Mouse (Mus musculus) frontal cortex, postnatal 36 days (tissue): Measurements from ENCODE around the gene Mcmbp.
"Not testable (repeated sequence)": the region's sequence is repeated elsewhere in the genome, so short reads cannot be mapped to it uniquely, and the experiment has no call there.

ENCODE experiments used
- DNase-seq, 2 experiments: peaks; one replicate each; pipeline ENCODE4 v3.0.0; 2022; ENCODE audit warnings: low spot score in 2 of 2

Gene Mcmbp

DNA sequence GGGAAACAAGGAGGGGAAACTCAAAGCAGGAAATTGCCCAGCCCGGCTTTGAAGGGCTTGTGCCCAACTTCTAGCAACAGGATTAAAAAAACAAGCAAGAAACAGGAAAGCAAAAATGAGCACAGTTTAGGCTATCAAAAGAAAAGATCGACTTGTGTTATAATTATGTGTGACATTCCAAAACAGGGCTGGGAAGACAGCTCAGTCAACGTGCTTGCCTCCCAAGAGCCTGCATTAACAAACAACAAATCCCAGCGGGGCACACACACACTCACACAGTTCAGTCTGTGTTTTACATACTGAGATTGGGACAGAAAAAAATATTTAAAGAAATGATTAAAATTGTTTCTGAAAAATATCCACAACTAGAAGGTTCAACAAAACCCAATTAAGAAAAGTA lies 22.3 kb downstream of the Mcmbp start:
- no peak for DNase-seq

DNA sequence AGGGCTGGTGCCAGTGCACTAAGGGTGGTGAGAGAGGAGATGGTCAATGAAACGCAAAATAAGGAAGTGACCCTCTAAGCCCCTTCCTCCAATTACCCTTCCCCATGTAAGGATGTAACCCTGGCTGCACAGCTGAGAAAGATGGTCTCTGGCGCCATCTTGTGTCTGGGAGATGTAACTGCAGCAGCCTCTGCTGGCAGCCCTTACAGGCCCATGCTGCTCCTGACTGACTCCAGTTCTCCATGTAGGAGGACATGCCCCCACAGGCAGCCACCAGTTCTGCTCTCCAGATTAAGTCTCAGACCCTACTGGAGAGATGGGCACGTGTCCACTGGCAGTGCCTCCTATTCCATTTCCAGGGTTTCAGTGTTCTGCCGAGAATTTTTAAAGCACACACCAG lies 34.6 kb downstream of the Mcmbp start:
- DNase-seq, result peak; percentile 65 to 84

DNA sequence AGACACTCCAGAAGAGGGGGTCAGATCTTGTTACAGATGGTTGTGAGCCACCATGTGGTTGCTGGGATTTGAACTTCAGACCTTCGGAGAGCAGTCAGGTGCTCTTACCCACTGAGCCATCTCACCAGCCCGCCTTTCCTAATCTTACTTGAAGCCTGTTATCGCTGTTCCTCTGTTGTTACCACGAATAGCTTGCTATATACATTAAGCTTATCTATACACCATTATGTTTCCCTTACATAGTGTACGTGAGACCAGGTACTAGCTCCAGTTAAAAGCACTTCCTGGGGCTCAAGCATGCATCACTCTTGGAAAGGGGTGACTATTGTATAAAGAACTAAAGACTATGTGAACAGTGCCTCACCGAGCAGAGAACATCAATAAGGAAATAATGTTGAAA lies 40.3 kb downstream of the Mcmbp start:
- not testable (repeated sequence) for DNase-seq

DNA sequence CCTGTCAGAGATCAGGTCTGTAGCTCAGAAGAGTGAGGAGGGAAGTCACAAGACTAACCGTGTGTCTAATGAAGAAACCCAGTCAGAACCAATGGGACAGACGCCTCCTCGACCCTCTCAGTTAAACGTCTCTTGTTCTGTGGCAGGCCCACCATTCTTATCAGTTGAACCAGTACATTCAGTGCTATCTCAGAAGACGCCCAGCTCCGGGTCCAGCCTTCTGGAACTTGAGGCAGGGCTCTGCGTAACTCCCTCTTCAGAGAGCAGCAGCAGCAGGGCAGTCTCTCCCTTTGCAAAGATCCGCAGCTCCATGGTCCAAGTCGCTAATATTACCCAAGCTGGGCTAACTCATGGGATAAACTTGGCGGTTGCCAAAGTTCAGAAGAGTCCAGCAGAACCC lies 45.4 kb downstream of the Mcmbp start:
- no peak for DNase-seq

DNA sequence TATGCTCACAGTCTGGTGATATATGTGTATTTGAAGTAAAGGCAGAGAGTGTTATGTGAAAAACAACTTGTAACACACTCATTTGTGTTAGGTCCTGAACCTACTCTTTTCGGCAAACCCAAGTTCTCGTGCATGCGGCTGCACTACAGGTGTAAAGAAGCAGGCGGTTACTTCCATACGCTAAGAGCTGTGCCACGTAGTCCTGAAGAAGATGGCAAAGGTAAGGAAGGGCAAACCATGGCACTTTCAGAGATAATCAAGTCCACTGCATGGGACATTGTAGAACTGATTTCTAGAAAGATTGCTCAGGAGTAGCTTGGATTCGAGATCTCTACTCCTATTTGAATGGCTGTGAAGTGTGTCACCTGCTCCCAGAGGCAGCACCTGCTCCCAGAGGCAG lies 48.1 kb downstream of the Mcmbp start:
- DNase-seq, result no peak

DNA sequence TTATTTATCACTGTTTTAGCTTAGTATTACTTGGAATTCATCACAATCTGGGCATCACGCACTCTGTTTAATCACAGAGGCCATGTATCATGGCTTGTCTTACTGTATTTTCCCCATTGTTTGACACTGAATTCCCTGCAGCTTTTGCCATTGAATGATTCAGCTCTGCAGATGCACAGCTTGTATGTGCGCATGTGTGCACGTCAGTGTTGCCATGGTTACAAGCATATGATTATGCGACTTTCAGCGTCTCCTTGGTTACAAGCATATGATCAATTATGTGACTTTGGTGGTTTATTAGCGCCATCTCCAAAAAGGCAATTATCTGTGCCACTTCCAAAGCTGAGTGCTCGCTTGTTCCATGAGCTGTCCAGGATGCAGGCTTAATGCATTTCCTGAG lies 49.5 kb downstream of the Mcmbp start:
- DNase-seq, result peak; percentile 72 to 92

DNA sequence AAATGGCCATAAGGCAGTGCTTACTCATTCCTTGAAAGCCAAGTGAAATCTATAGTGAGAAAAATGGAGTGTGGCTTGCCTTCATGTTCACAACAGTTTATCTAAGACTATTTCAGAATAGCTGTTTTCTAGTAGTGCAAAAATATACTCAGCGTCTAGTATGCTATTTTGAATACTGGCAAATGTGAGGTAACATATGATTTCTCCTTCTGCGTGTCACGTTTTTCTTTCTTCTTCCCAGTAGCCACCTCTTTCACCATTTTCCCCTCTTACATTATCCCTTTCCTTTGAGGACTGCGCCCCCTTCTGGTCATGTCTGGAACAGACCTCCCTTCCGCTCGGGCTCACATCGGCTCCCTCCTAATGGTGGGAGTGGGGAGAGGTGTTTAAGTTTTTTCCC lies 50.2 kb downstream of the Mcmbp start:
- DNase-seq, result peak; percentile 95 to 96

DNA sequence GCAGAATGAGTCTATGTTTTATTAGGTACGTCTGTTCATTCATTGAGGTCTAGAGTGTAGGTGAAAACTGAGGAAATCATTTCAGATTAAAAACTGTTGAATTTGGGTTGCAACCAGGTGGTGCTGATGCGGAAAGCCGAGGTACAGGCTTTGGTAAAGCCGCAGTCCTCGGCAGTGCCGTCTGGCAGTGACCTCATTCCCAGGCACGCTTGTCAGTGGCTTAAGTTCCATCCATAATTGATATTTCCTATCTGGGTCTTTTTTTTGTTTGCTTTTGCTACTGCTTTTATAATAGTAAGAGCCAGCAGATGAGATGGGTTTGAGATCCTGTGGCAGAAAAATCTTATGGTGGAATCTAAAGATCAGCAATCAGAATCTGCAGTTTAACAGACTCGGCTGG lies 50.9 kb downstream of the Mcmbp start:
- no peak for DNase-seq

DNA sequence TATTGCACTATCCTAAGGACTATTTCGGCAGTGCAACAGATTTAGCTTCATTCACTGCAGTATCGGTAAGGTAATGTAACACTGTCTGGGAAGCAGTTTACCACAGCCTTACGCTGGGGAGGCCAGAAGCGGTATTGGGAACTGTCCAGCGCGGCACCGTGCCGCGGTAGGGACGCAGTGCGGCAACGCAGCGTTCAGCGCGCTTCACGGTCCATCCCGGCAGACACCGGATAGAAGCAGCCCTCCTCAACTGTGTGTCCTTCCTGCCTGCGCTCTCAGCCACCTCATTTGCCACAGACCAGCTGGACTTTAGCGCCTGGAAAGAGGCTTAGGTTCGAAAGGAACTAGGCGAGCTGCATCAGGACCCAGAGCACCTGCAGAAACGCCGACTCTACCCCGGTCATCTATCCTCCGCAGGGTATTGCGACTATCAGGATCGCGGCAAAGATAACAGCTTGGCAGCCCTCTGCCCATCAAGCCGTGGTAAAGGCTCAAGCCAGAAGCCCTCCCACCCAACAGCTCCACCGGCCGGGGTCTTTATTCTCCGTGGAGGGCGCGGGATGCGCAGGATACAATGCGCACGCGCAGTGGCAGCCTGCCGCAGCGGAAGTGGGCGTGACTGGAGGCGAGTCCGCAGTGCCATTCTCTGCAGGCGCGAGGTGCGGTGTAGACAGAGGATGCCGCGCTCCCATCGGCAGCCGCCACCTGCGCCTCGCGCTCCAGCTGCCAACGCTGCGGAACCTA lies 52.3 kb downstream of the Mcmbp start:
- peak; percentile 81 to 85 for DNase-seq

DNA sequence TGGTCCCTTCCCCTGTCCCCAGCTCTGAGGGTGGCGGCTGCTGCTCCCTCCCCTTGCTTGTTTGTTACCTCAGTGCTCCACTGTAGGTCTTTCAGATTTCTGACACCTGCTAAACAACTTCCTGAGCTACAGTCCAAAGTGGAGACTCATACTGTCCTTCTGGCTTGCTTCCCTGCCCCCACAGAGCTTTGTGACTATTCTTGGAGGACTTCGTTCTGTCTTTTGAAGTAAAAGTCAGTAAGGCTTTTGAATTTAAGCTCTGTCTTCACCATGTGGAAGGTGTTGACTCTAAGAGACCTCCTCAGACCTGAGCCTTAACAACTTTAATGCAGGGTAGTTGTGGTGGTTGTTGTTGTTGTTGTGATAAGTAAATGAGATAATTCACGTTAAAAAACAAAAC lies 61.7 kb downstream of the Mcmbp start:
- no peak for DNase-seq

DNA sequence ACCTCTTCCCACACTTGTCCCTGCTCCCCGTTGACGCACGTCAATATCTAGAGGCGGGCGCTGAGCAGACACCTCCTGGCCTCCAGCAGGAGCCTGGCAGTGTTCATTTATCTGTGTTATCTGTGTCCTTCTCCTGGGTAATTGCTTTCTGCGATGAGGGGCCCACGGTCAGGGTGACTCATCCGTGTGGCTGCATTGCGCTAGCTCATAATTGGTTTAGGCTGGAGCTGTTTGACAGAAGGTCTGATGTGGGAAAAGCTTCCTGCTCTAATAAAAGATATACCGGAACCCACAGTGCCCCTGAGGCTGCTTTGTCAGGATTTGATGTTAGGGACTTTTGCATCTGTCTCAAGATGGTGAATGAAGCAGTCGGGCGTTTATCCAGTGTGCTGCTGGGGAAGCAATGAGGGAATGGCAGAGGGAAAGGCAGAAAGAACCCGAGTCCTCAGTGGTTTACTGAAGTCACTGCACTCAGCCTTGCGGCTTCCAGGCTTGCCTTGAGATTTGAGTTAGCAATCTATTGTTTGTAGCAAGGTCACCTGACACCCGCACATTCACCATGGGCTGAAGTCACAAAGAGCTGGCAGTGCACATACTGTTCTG lies 67.8 kb downstream of the Mcmbp start:
- DNase-seq, result peak in 1 of 2 experiments; percentile 46

DNA sequence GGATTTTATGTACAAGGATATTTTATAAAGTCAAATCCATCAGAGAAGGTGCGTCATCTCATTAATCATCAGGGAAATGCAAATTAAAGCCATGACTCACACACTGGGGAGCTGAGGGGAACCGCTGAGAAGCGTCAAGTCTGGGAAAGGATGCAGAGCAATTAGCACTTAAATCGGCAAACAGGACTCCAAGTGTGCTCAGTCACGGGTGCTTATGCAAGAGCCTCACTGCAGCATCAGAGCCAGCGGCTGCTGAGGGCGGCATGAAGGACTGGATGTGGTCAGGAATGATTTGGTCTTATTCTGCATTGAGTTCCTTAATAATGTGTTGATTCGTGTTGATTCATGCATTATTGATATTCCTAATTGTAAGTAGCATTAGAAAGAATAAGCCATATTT lies 68.3 kb downstream of the Mcmbp start:
- DNase-seq, result peak; percentile 55 to 76

DNA sequence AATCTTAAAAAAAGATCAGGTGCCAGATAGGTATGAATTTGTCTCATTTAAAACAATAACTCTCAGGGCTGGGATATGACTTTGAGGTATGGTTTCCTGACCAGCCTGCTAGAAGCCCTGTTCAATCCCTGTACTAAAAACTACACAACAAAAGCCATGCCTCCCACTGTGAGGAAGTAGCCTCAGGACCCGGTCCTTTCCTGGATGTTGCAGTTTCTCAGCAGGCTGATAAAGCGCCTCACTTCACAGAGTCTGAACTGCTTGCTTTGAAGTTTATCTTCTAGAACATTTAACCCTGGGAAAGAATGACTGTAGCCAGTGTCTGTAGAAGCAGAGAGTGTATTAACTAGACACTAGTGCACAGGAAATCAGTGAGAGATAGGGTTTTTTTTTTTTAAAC lies 71.5 kb downstream of the Mcmbp start:
- no peak for DNase-seq

DNA sequence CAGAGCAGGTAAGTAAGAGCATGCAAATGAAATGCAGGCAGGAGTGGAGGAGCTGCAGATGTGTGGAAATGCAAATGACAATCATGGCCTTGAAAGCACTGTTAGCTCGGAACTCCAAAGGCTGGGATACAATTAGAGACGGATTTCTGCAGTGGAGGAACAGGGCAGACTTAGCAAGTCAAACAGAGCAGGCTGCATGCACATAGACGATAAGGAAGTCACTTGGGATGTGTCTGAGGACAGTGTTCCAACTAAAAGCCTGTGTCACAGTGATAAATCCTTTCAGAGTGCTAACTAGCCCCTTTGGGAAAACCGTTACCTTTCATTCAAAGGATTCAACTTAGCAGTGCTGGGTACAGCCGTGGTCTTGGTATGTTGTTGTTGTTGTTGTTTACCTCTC lies 72.5 kb downstream of the Mcmbp start:
- no peak for DNase-seq

DNA sequence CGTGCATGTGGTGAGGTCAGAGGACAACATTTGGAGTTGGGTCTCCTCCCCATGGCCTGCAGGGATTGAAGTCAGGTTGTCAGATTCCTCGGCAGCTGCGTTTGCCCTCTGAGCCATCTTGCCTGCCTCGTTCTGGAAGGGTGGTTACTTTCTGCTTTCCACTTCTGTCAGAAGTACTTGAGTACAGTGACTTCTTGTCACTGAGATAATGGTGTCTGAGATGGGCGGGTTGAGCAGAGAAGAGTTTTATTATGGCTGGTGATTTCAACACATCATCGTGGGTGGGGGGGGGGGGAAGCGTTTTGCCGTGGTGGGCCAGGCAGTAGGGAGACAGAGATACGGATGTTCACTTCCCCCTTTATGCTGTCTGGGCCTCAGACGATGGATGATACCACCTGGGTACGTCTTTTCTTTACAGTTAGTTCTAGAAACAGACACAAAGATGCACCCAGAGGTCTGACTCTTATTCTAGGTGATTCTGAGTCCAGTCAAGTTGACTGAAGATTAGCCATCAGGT lies 75.4 kb downstream of the Mcmbp start:
- no peak for DNase-seq

DNA sequence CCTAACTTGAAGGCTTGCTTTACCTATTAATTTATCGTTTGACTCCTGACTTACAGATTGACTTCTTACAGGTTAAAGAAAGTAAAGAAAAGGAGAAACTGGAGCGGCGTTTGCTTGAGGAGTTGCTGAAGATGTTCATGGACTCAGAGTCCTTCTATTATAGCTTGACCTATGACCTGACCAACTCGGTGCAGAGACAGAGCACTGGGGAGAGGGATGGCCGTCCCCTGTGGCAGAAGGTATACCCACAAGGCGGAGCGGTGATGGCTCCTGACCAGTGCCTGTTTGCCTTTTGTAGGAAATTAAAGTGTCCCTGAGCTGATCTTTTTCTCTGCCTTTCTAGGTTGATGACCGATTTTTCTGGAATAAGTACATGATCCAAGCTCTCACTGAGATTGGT lies 76.4 kb downstream of the Mcmbp start:
- DNase-seq, result no peak

DNA sequence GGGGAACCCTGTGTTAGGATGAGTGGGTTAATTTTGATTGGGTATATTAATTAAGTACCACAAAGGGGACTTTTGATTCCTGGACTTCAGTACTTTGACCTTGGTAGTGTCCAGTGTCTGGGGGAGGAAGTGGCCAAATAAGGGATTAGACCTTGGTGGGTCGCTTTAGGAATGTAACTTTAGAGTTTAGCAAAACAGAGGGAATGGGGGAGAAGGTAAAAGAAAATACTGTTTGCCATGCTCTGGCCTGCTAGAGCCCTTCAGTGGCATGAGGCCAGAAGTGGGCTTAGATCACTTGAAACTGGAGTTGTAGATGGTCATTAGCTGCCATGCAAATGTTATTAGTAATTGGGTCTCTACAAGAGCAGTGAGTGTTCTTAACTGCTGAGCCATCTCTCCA lies 83.3 kb downstream of the Mcmbp start:
- no peak for DNase-seq
